Mouse (Mus musculus) hindbrain, postnatal 0 days (tissue): ENCODE results near the gene Gh. TPM values are rescaled to one million over a fixed set of nuclear protein-coding genes. Genes with fewer than 3 reads are reported as not detected.

Experiments used
- ATAC-seq: fragments of 200-750 bp; cut with Nextera tagmentation; 2 replicates; pipeline ENCODE4 v1.8.0; 2017; ENCODE audit warnings: mild to moderate bottlenecking, moderate TSS enrichment, moderate library complexity
- DNase-seq: peaks from one replicate; pipeline ENCODE4 v3.0.0-alpha.2; 2015; ENCODE audit warnings: low spot score
- H3K27ac ChIP-seq: fragments of 300-500 bp; sonication (generic); 2 replicates; pipeline ENCODE4 v1.5.1; 2014; ENCODE audit warnings: mild to moderate bottlenecking
- H3K27me3 ChIP-seq: fragments of 300-500 bp; sonication (generic); 2 replicates; pipeline ENCODE4 v1.6.1; 2014; ENCODE audit warnings: low read length, mixed read lengths; ENCODE audit not compliant: insufficient read depth
- H3K36me3 ChIP-seq: fragments of 300-500 bp; sonication (generic); 2 replicates; pipeline ENCODE4 v1.6.1; 2014; ENCODE audit warnings: low read length, mixed read lengths; ENCODE audit not compliant: insufficient read depth
- H3K4me1 ChIP-seq: fragments of 300-500 bp; sonication (generic); 2 replicates; pipeline ENCODE4 v1.6.1; 2014; ENCODE audit warnings: antibody characterized with exemption, low read length, mixed read lengths; ENCODE audit not compliant: insufficient read depth
- H3K4me2 ChIP-seq: fragments of 300-500 bp; sonication (generic); 2 replicates; pipeline ENCODE4 v1.6.1; 2014; ENCODE audit warnings: low read depth, mild to moderate bottlenecking, low read length, moderate library complexity, mixed read lengths
- H3K4me3 ChIP-seq: fragments of 300-500 bp; sonication (generic); 2 replicates; pipeline ENCODE4 v1.5.1; 2014; ENCODE audit warnings: low read length
- H3K9ac ChIP-seq: fragments of 300-500 bp; sonication (generic); replicated peaks from 2 replicates; pipeline ENCODE4 v1.6.1; 2014; ENCODE audit warnings: mild to moderate bottlenecking, low read length, moderate library complexity, mixed read lengths
- H3K9me3 ChIP-seq: fragments of 300-500 bp; sonication (generic); 2 replicates; pipeline ENCODE4 v1.6.1; 2016; ENCODE audit warnings: low read length, mixed read lengths
- CTCF ChIP-seq: IDR thresholded peaks from 2 replicates; pipeline ENCODE4 v1.5.1; 2016; ENCODE audit warnings: antibody characterized with exemption, control low read depth, low read depth
- WGBS: fragments of 180-500 bp; shearing (Covaris S2); extraction: QIAGEN DNeasy Blood & Tissue Kit; methylation state at CpG from one replicate; pipeline ENCODE4 v1.1.7; 2014; 5-methylcytosine and 5-hydroxymethylcytosine counted together
- polyA plus RNA-seq: library from polyadenylated mRNA; unstranded; fragments of >200 nt; fragmentation: Nextera tagmentation; extraction: Ambion mirVana; gene quantifications from 2 replicates; pipeline ENCODE4 v1.2.1, GENCODE M21; 2015
- total RNA-seq: library from RNA; depleted of rRNA; stranded (reverse); fragments of >200 nt; gene quantifications from 2 replicates; pipeline ENCODE4 v1.2.3, GENCODE M21; 2014

The Gh gene
- total and polyA plus RNA-seq, 2 experiments from 2014 or later: not detected

DNA sequence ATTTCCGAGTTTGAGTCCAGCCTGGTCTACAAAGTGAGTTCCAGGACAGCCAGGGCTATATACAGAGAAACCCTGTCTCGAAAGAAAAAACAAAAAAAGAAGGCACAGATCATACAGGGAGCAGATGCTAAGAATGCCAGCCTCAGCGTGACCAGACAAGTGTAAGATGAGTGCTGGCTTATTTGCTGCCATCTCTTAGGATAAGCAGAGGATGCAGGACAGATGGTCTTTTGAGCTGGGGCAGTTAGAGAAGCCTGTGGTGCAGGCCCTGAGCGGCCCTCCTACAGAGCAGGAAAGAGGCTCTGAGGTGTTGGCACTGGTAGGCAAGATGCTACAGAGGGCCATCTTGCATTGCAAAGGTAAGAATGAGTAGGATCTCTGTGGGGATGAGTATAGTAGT is 18.3 kb downstream of the Gh start:
- no peak overlapping the region for H3K9ac ChIP-seq
- no peak for TF ChIP-seq CTCF

DNA sequence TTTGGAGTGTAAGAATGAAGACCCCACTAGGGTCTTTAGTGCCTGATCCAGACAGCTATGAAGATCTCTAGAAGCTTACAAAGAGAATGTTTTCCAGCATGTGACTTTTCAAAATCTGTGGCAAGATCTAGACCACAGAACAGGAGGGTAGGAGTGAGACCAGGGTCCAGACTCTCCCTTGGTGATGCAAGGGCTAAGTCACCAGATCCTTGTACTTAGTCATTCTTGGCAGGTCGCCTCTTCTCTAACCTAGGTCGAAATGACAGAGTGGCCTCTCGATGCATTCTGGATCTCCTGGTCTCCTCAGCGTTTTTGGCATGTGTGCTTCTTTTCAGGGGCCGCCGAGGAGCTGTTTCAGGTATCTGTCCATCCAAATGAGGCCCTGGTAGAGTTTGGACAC is 19.2 kb downstream of the Gh start:
- no peaks in the 10 kb centered on the region for H3K4me1 ChIP-seq
- H3K9ac ChIP-seq: no peak overlapping the region
- no peak for DNase-seq
- no peak overlapping the region for H3K4me2 ChIP-seq
- no peak overlapping the region for H3K27ac ChIP-seq
- no peak for ATAC-seq
- TF ChIP-seq CTCF: no peak
- WGBS: 89% methylated on average over 6 of the region's 6 CpGs
- no peak overlapping the region for H3K4me3 ChIP-seq
- H3K9me3 ChIP-seq: no peaks in the 10 kb centered on the region
- no peaks in the 10 kb centered on the region for H3K36me3 ChIP-seq
- no peaks in the 10 kb centered on the region for H3K27me3 ChIP-seq

More for the DNA sequence above, 18.3 kb downstream of the Gh start:
- Histone ChIP-seq H3K4me2 (no peak overlapping the region), H3K27ac (no peak overlapping the region), H3K4me1 (no peaks in the 10 kb centered on the region), H3K9me3 (no peaks in the 10 kb centered on the region), H3K36me3 (no peaks in the 10 kb centered on the region), H3K4me3 (no peak overlapping the region), H3K27me3 (no peaks in the 10 kb centered on the region)
- ATAC-seq (no peak), DNase-seq (no peak)
- 75% methylated on average over 4 of the region's 4 CpGs for WGBS

- Histone ChIP-seq H3K36me3 (no peaks in the 10 kb centered on the region), H3K4me2 (peak within 1 kb of the TSS; percentile 42), H3K9ac (no peak within 1 kb of the TSS), H3K4me1 (peaks cover 4% of the 10 kb centered on the region), H3K27me3 (no peaks in the 10 kb centered on the region), H3K27ac (no peak within 1 kb of the TSS), H3K4me3 (no peak within 1 kb of the TSS), H3K9me3 (no peaks in the 10 kb centered on the region)
- 7% methylated on average over 25 of the region's 25 CpGs for WGBS
- TF ChIP-seq CTCF: peak; percentile 94
- DNase-seq: peak; percentile 98
- ATAC-seq: peak; percentile 79
Measured at GRCm38 (mm10) chr11:106276454-106276853, 25.2 kb downstream of the Gh start, which contains the start of gene Tcam1. Tcam1 (plus strand) TSS chr11:106276672.

GRCm38 (mm10) chr11:106274971-106275411 is 26.7 kb downstream of the Gh start:
- Histone ChIP-seq H3K27ac (no peak overlapping the region), H3K27me3 (no peaks in the 10 kb centered on the region), H3K9ac (no peak overlapping the region), H3K36me3 (no peaks in the 10 kb centered on the region), H3K4me3 (no peak overlapping the region), H3K4me1 (peaks cover 15% of the 10 kb centered on the region), H3K9me3 (no peaks in the 10 kb centered on the region), H3K4me2 (no peak overlapping the region)
- no peak for ATAC-seq
- DNase-seq: no peak
- 83% methylated on average over 7 of the region's 7 CpGs for WGBS
- TF ChIP-seq CTCF: no peak

DNA sequence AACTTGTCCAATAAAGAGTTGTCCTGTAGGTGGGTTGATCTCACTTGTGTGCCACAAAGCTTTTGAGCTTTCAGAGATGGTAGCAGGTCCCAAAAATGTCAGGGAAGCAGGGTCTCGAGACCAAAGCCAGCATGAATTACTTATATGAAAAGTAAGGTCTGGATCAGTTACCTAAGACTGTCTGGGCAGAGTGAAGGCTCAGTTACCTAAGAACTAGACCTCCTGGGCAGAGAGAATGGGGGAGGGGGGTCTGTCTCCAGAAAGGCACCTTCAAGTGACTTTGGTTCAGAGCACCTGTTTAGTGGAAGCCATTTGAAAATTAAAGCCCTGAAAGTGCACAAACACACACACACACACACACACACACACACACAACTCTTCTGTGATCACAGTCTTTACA is 27.3 kb downstream of the Gh start:
- H3K4me2 ChIP-seq: no peak overlapping the region
- ATAC-seq: no peak
- H3K27me3 ChIP-seq: no peaks in the 10 kb centered on the region
- no peak for TF ChIP-seq CTCF
- H3K36me3 ChIP-seq: no peaks in the 10 kb centered on the region
- DNase-seq: no peak
- H3K9me3 ChIP-seq: no peaks in the 10 kb centered on the region
- H3K4me1 ChIP-seq: peaks cover 16% of the 10 kb centered on the region
- H3K27ac ChIP-seq: no peak overlapping the region
- no peak overlapping the region for H3K9ac ChIP-seq
- WGBS: 87% methylated on average over 1 of the region's 1 CpGs
- H3K4me3 ChIP-seq: no peak overlapping the region

GRCm38 (mm10) chr11:106273811-106274210 is 27.9 kb downstream of the Gh start:
- no peaks in the 10 kb centered on the region for H3K36me3 ChIP-seq
- H3K9me3 ChIP-seq: no peaks in the 10 kb centered on the region
- ATAC-seq: no peak
- no peak overlapping the region for H3K9ac ChIP-seq
- H3K27ac ChIP-seq: no peak overlapping the region
- TF ChIP-seq CTCF: no peak
- peaks cover 16% of the 10 kb centered on the region for H3K4me1 ChIP-seq
- H3K27me3 ChIP-seq: no peaks in the 10 kb centered on the region
- WGBS: 98% methylated on average over 6 of the region's 6 CpGs
- H3K4me2 ChIP-seq: no peak overlapping the region
- no peak for DNase-seq
- H3K4me3 ChIP-seq: no peak overlapping the region

GRCm38 (mm10) chr11:106273311-106273684 is 28.4 kb downstream of the Gh start:
- Histone ChIP-seq H3K4me2 (peak overlapping the region; percentile 84), H3K4me1 (peaks cover 19% of the 10 kb centered on the region), H3K36me3 (no peaks in the 10 kb centered on the region), H3K9ac (peak overlapping the region; percentile 28; the same call in 1 of the 2 replicates), H3K27ac (peak overlapping the region; percentile 79), H3K4me3 (peak overlapping the region; percentile 75), H3K27me3 (no peaks in the 10 kb centered on the region), H3K9me3 (no peaks in the 10 kb centered on the region)
- DNase-seq: no peak
- peak; percentile 14; the same call in 1 of the 2 replicates for ATAC-seq
- 16% methylated on average over 16 of the region's 16 CpGs for WGBS
- no peak for TF ChIP-seq CTCF
